Mouse (Mus musculus): ENCODE data around the gene Eif1. TPM values are rescaled to one million over a fixed set of nuclear protein-coding genes. Genes with fewer than 3 reads are reported as not detected.

Gene Eif1
- 2,467 TPM for total RNA-seq (2023)

DNA sequence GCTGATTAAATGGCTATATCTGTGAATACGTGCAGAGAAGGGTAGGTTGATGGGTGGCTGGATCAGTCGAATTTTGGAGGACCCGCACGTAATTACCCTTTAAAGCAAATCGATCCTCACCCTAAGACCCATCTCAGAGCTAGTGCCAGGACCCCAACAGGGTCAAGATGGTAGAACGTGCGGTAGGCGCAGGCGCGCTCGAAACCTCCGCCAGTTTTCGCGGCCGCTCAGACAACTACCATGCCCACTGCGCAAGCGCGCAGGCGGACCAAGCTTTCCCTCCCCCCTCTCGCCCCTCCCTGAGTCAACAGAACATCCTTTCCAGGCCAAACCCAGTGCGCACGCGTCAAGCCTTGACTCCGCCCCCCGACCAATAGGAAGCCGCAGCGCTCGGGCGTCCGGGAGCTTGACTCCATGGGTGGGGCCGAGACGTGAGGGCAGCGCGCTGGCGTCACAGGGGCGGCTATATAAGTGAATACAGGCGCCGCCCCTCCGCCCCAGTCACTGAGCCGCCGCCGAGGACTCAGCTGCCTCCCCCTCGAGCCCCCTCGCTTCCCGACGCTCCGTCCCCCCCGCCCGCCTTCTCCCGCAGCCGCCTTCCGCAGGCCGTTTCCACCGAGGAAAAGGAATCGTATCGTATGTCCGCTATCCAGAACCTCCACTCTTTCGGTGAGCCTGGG lies at the start of gene Eif1:
Gene Eif1, plus strand, starts transcription at position 394 of the 680 bp plus-strand sequence.

GRCm38 (mm10) chr11:100333944-100334457 lies 14.3 kb downstream of the Eif1 start, which contains the start of gene Gast:
Gene Gast, plus strand, starts transcription at chr11:100334407.

DNA sequence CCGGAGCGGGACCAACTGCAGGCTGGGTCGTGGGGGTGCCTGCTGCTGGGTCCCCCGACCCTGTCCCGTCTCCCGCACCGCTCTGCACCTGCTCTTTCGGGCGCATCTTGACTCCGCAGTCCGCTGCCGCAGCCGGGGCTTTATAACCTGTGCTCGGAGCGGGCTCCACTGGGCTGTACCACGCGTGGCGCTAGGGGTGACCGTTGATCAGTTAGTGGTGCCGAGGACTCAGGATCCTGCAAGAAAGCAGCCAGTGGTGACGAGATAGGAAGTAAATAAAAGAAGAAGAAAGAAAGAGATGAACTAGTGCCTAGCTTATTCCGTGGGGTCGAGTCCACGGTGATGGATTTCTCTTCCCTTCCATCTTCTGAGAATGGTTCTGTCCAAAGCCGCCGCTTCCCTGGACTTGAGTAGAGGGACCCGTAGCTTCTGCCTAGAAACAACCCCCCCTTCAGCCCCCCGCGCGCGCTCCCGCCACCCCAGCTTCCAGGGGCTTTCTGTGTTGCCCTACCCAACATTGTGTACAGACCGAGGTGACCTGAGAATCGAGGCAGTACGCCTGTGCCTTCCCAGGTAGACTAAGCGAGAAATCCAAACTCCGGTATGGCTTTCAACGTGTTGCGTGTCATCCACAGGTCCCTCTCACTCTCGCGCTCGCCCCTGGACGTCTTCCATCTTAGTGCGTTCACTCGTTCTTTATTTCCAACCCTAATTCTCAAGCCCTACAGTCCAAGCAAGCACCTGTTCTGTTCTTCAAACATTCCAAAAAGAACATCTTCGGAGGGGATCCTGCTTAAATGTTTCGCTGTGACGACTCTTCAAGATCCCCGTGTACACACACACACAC lies 36.5 kb downstream of the Eif1 start, which contains the start of gene Hap1:
Gene Hap1, minus strand, starts transcription at position 157 of the 847 bp plus-strand sequence.

Other genes starting within 250 kb of the Eif1 start
- not detected for gene Krt32, start 231.7 kb upstream of the Eif1 start, total RNA-seq (2023)
- not detected for gene Krt35, start 223.6 kb upstream of the Eif1 start, total RNA-seq (2023)
- gene Krt36, start 214.3 kb upstream of the Eif1 start, total RNA-seq (2023) = not detected
- not detected for gene Krt13, start 198.3 kb upstream of the Eif1 start, total RNA-seq (2023)
- not detected for gene Krt15, start 184.0 kb upstream of the Eif1 start, total RNA-seq (2023)
- not detected for gene Krt19, start 171.2 kb upstream of the Eif1 start, total RNA-seq (2023)
- not detected for gene Krt9, start 126.6 kb upstream of the Eif1 start, total RNA-seq (2023)
- not detected for gene Krt14, start 112.3 kb upstream of the Eif1 start, total RNA-seq (2023)
- gene Krt16, start 71.0 kb upstream of the Eif1 start, total RNA-seq (2023) = not detected
- gene Krt17, start 58.9 kb upstream of the Eif1 start, total RNA-seq (2023) = not detected
- not detected for gene Krt42, start 50.0 kb upstream of the Eif1 start, total RNA-seq (2023)
- not detected for gene Gast, start 14.5 kb downstream of the Eif1 start, total RNA-seq (2023)
- gene Hap1, start 36.2 kb downstream of the Eif1 start, total RNA-seq (2023) = 1.2 TPM
- gene Jup, start 77.9 kb downstream of the Eif1 start, total RNA-seq (2023) = 8.3 TPM
- gene P3h4, start 95.0 kb downstream of the Eif1 start, total RNA-seq (2023) = not detected
- gene Fkbp10, start 95.8 kb downstream of the Eif1 start, total RNA-seq (2023) = not detected
- gene Nt5c3b, start 121.9 kb downstream of the Eif1 start, total RNA-seq (2023) = 108 TPM
- 1.4 TPM for gene Klhl10, start 122.0 kb downstream of the Eif1 start, total RNA-seq (2023)
- gene Klhl11, start 152.9 kb downstream of the Eif1 start, total RNA-seq (2023) = 29.0 TPM
- gene Acly, start 208.1 kb downstream of the Eif1 start, total RNA-seq (2023) = 145 TPM
- not detected for gene Ttc25, start 225.7 kb downstream of the Eif1 start, total RNA-seq (2023)